Mouse (Mus musculus): ENCODE measurements around the gene Spib.

DNA sequence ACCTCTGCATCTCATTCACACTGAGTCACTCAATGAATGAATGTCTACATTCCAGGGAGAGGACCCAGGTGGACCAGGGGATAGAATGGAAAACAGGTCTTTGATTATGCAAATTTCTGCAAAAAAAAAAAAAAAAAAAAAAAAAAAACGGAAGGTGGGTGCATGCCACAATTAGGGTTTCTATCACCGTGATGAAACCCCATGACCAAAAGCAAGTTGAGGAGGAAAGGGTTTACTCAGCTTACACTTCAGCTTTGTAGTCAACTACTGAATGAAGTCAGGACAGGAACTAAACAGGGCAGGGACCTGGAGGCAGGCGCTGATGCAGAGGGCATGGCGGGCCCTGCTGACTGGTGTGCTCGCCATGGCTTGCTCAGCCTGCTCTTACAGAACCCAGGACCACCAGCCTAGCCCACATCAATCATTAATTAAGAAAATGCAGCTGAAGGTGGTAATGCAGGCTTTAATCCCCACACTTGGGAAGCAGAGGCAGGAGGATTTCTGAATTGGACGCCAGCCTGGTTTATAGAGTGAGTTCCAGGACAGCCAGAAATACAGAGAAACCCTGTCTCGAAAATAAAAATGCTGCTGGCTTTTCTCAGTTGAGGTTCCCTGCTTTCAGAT, 46.2 kb downstream of the Spib start:
- TF ChIP-seq EP300 (IDR thresholded peaks at IDR 0.05; ENCODE audit: insufficient read depth, low read depth, low read length) (no peak), POLR2A (IDR thresholded peaks at IDR 0.05; ENCODE audit: insufficient read depth, low read depth, low read length) (no peak)
